Mouse (Mus musculus) spleen, adult 2 months (tissue): ENCODE data around the gene Snrpa. TPM values are rescaled to one million over a fixed set of nuclear protein-coding genes. Genes with fewer than 3 reads are reported as not detected.

ENCODE experiments used
- DNase-seq, 2 experiments: peaks; one replicate each; pipeline versions ENCODE4 v3.0.0 to v3.0.0-alpha.2; 2012 to 2021; ENCODE audit warnings: low spot score in 2 of 2, low read depth in 1 of 2
- H3K27ac ChIP-seq: fragments of 200-500 bp; 2 replicates; pipeline ENCODE4 v1.5.1; 2012; ENCODE audit warnings: low read length, inconsistent platforms; ENCODE audit not compliant: insufficient read depth
- H3K27me3 ChIP-seq: fragments of 200-500 bp; 2 replicates; pipeline ENCODE4 v1.6.1; 2012; ENCODE audit warnings: mild to moderate bottlenecking, moderate library complexity, low read length, inconsistent platforms; ENCODE audit not compliant: control insufficient read depth, insufficient read depth
- H3K36me3 ChIP-seq: fragments of 200-500 bp; 2 replicates; pipeline ENCODE4 v1.6.1; 2012; ENCODE audit warnings: mild to moderate bottlenecking, low read length, inconsistent platforms; ENCODE audit not compliant: control insufficient read depth, insufficient read depth
- H3K4me1 ChIP-seq: fragments of 200-500 bp; 2 replicates; pipeline ENCODE4 v1.6.1; 2011; ENCODE audit warnings: inconsistent platforms; ENCODE audit not compliant: control insufficient read depth, insufficient read depth, insufficient read length
- H3K4me3 ChIP-seq: fragments of 200-500 bp; 2 replicates; pipeline ENCODE4 v1.5.1; 2011; ENCODE audit warnings: mild to moderate bottlenecking, inconsistent platforms; ENCODE audit not compliant: insufficient read depth, insufficient read length; ENCODE audit errors: extremely low read depth
- CTCF ChIP-seq: fragments of 200-500 bp; IDR thresholded peaks from 2 replicates; pipeline ENCODE4 v1.5.1; 2011; ENCODE audit warnings: mild to moderate bottlenecking, inconsistent platforms; ENCODE audit not compliant: insufficient read depth, insufficient read length, insufficient replicate concordance; ENCODE audit errors: extremely low read depth
- POLR2A ChIP-seq: fragments of 200-500 bp; IDR thresholded peaks from 2 replicates; pipeline ENCODE4 v1.6.1; 2011; ENCODE audit warnings: low read depth, low read length, inconsistent platforms
- WGBS: fragments of 180-500 bp; shearing (Covaris S2); methylation state at CpG from one replicate; pipeline ENCODE4 v1.1.7; 2018; 5-methylcytosine and 5-hydroxymethylcytosine counted together
- polyA plus RNA-seq: library from polyadenylated mRNA; depleted of rRNA; stranded (reverse); fragments of >200 nt; gene quantifications from 2 replicates; pipeline ENCODE4 v1.2.3, GENCODE M21; 2012

Snrpa gene
- polyA plus RNA-seq, 1 experiment: 93.7 TPM

- DNase-seq: no peak
- peaks cover 34% of the 10 kb centered on the region for H3K4me1 ChIP-seq
- WGBS: 92% methylated on average over 5 of the region's 5 CpGs
- no peaks in the 10 kb centered on the region for H3K27me3 ChIP-seq
- no peak overlapping the region for H3K27ac ChIP-seq
- no peak overlapping the region for H3K4me3 ChIP-seq
- peaks cover 16% of the 10 kb centered on the region for H3K36me3 ChIP-seq
- TF ChIP-seq CTCF (no peak), POLR2A (no peak)
Measured at GRCm38 (mm10) chr7:27163450-27163805, 32.6 kb downstream of the Snrpa start.

DNA sequence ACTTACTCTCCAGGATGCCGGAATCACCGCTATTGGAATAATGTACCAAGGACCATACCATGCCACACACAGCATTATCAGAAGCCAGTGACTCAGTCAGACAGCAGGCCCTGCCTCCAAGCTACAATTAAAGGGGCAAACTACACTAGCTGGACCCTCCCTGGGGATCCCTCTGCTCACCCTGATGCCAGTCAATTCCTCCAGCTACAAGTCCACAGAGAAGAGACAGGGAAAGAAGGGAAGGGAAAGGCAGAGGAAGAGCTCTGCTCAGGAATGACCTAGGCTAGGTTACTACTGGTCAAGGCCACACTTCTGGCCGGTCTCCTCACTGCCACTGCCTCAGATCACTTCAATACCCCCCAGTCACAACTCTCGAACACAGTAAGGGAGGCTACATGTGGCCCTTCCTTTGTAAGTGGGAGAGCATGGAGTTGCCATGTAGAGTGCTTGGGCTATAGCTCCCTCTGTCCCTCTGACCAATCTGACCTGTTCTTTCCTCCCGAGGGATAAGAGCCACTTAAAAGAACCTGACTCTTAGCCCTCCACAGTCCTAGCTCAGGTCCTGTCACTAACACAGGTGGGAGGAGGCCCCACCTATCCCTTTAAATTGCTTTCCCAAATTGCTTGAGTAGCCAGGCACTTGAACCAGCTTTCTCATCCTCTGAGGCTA, 33.2 kb downstream of the Snrpa start:
- no peaks in the 10 kb centered on the region for H3K27me3 ChIP-seq
- H3K27ac ChIP-seq: no peak overlapping the region
- DNase-seq: no peak
- H3K36me3 ChIP-seq: peaks cover 21% of the 10 kb centered on the region
- H3K4me1 ChIP-seq: peaks cover 29% of the 10 kb centered on the region
- no peak overlapping the region for H3K4me3 ChIP-seq
- 88% methylated on average over 5 of the region's 5 CpGs for WGBS
- TF ChIP-seq CTCF: no peak
- no peak for TF ChIP-seq POLR2A

DNA sequence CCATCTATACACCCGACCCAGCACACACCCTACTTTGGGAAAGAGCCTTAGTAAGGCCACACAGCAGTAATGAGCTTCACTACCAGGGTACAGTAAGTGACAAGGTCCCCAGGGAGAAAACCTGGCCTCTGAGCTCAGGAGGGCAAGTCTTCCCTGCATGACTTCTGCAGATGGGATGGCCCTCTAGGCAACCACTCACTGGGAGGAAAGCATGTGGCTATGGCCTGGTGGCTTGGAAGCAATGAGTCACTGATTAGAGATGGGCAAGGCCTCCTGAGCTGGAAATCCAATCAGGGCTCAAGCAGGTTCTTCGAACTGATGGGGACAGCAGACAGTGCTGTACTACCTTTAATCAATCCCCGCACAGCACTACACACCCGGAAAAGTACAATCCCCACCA, 34.3 kb downstream of the Snrpa start:
- H3K27ac ChIP-seq: no peak overlapping the region
- peaks cover 23% of the 10 kb centered on the region for H3K36me3 ChIP-seq
- H3K4me3 ChIP-seq: no peak overlapping the region
- H3K4me1 ChIP-seq: peaks cover 24% of the 10 kb centered on the region
- 88% methylated on average over 4 of the region's 4 CpGs for WGBS
- H3K27me3 ChIP-seq: no peaks in the 10 kb centered on the region
- no peak for DNase-seq
- TF ChIP-seq POLR2A: no peak
- no peak for TF ChIP-seq CTCF

DNA sequence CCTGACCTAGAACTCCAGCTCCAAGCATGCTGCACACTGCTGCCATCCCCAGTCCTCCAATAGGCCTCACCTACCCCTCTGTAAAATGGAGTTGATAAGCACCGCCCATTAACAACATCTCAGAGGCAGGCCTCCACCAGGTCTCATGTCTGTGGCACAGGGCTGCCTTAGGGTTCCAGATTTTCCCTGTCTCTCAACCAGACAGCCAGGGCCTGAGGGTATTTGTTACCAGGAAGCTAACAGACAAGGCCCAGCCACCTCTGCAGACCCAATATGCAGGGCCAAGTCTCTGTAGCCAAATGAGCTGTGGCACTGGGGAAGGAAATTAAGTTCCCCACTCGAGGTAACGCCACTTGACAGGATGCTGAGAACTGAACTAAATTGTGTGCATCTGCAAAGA, 35.1 kb downstream of the Snrpa start:
- H3K27ac ChIP-seq: no peak overlapping the region
- TF ChIP-seq POLR2A (no peak), CTCF (no peak)
- 53% methylated on average over 3 of the region's 3 CpGs for WGBS
- H3K36me3 ChIP-seq: peaks cover 23% of the 10 kb centered on the region
- peaks cover 24% of the 10 kb centered on the region for H3K4me1 ChIP-seq
- H3K4me3 ChIP-seq: no peak overlapping the region
- no peak for DNase-seq
- H3K27me3 ChIP-seq: no peaks in the 10 kb centered on the region

- WGBS: 15% methylated on average over 8 of the region's 8 CpGs
- Histone ChIP-seq H3K36me3 (peaks cover 22% of the 10 kb centered on the region), H3K27ac (0 out of 2 replicates have a peak overlapping the region, but pooled peaks have one; percentile 27), H3K27me3 (no peaks in the 10 kb centered on the region), H3K4me3 (no peak overlapping the region), H3K4me1 (peaks cover 17% of the 10 kb centered on the region)
- TF ChIP-seq CTCF (peak; percentile 98), POLR2A (no peak)
- DNase-seq: peak; percentile 68 to 83
Measured at GRCm38 (mm10) chr7:27159882-27160281, 36.2 kb downstream of the Snrpa start.

- TF ChIP-seq CTCF (no peak), POLR2A (no peak)
- Histone ChIP-seq H3K4me1 (peaks cover 11% of the 10 kb centered on the region; the same call in 1 of the 2 replicates), H3K36me3 (peaks cover 18% of the 10 kb centered on the region), H3K27ac (no peak overlapping the region), H3K27me3 (no peaks in the 10 kb centered on the region), H3K4me3 (no peak overlapping the region)
- WGBS: 96% methylated on average over 6 of the region's 6 CpGs
- no peak for DNase-seq
Measured at GRCm38 (mm10) chr7:27159256-27159655, 36.8 kb downstream of the Snrpa start.

- Histone ChIP-seq H3K36me3 (peaks cover 18% of the 10 kb centered on the region), H3K4me1 (peaks cover 5% of the 10 kb centered on the region; the same call in 1 of the 2 replicates), H3K4me3 (no peak overlapping the region), H3K27ac (no peak overlapping the region), H3K27me3 (no peaks in the 10 kb centered on the region)
- WGBS: 94% methylated on average over 9 of the region's 9 CpGs
- TF ChIP-seq CTCF (no peak), POLR2A (no peak)
- no peak for DNase-seq
Measured at GRCm38 (mm10) chr7:27158171-27158570, 37.9 kb downstream of the Snrpa start.
